Mouse (Mus musculus) heart, adult 2 months (tissue): ENCODE data around the gene Stkld1.

Experiments
- CTCF ChIP-seq: fragments of 200-600 bp; IDR thresholded peaks from 2 replicates; pipeline ENCODE4 v1.8.1; 2022; ENCODE audit warnings: antibody characterized with exemption, mild to moderate bottlenecking, moderate library complexity
- EP300 ChIP-seq: fragments of 200-500 bp; IDR thresholded peaks from 2 replicates; pipeline ENCODE4 v1.6.1; 2011; ENCODE audit warnings: low read depth, low read length, control low read depth; ENCODE audit not compliant: insufficient read depth
- POLR2A ChIP-seq: fragments of 200-500 bp; IDR thresholded peaks from 2 replicates; pipeline ENCODE4 v1.6.1; 2011; ENCODE audit warnings: mild to moderate bottlenecking, low read depth, low read length, control low read depth; ENCODE audit not compliant: insufficient read depth

DNA sequence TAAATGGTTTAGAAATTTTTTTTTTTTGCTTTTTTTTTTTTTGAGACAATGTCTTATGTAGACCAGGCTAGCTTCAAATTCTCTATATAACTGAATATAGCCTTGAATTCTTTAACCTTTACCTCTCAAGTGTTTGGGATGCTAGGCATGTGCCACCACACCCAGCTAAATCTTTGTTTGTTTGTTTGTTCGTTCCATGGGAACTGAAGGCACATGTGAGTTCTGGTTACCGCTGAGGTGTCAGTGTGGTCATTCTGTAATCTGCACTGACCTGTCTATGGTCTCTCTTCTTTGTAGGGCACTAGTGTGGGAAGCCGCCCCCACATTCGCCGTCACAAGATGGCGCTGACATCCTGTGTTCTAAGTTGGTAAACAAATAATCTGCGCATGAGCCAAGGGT is 64.1 kb downstream of the Stkld1 start:
- TF ChIP-seq CTCF (no peak), POLR2A (no peak), EP300 (no peak)
